Mouse (Mus musculus): Measurements from ENCODE around the gene Cfap58. TPM values are rescaled to one million over a fixed set of nuclear protein-coding genes. Genes with fewer than 3 reads are reported as not detected.
A peak's percentile ranks its signal among the peaks of the same experiment; 100 is the strongest.

Cfap58 gene
- total RNA-seq, 2 experiments from 2014 or later: 0.39 to 0.59 TPM

DNA sequence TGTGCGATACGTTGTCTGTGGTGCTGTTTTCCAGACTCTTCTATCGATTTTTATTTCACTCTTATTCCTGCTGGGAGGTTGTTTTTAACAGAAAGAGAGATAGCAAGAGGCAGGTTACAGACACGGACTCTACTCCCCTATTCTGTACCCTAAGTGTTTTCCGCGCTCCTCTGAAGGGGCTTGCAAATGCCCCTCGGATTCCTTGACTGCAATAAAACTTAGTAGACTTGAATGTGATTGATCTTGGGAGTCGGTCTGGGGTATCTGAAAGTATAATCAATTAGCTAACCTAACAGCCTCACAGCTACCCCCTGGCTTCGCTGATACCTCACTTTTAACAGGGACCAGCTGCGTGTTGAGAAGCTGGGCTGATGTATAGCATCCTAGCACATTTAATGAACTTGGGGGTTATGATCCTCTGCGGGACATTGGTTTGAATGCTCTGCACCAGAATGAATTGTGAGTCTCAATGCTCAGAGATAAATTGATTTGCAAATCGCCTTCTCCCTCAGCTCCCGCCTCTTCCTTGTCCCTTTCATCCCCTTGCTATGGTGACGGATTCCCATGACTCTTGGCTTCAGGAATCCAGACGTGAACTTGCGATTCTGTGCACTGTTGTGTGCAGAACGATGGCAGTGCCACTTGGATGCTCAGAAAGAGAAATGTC, 31.7 kb downstream of the Cfap58 start:
- no peak for DNase-seq (ENCODE audit: extremely low spot score in 1 of 2, low spot score in 1 of 2)

DNA sequence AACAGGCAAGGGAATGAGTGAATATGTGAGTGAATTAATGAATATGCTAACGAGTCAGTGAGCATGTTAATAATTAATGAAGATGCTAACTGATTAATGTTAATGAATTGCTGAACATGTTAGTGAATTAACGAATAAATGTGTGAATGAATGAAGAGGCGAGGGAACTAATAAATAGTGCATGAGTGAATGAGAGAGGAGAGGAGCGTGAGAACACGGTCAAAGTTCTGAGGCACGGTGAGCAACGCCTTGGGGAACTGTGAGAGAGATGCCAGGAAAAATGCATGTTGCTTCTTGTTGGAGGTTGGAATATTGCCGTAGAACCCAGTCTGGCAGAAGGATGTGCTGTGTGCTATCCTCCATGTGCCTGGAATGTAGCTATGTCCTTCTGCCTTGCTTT, 33.6 kb downstream of the Cfap58 start:
- no peak for DNase-seq (ENCODE audit: extremely low spot score in 1 of 2, low spot score in 1 of 2)

DNA sequence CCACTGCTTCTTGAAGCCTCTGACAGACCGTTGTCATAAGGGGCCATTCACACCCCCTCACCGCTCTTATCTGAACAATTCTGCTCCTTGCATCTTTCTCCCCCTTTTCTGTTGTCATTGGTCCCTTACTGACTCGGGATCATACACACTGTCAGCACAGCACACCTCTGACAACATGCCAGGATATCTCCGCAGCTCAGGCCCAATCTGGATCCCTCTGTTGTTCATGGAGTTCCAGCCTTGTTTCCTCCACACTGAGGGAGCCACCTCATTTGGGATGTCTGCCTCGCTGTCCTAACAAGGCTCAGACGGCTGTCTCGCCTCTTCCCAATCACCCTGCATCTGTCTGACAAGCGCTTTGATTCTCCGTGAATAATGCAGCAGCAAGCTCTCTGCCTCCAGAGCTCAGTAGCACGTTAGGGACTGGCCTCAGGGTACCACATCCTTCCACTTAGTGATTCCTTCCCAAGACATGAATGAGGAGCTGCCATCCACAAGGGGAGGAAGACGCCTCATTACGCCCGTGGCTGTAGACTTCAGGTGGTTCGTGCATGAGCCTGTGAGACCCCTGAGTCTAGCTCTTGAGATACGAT, 40.7 kb downstream of the Cfap58 start:
- no peak for DNase-seq (ENCODE audit: extremely low spot score in 1 of 2, low spot score in 1 of 2)

DNA sequence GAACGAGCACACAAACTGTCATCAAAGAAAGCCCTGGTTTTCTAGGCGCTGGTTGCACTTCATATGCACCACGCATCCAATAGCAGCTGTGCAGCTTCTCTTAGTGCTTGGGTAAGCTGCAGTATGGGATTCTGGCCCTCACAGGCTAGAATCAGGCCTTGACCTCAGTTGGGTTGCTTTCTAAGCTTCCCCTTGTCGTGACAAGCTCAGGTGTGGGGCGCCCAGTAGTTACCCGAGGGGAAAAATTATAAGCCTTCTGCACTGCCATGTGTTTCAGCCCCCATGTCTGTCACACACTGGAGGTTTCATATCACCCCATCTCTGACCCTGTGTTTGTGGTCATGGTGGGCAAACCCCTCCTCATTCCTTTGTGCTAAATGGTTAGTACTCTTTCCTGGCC, 42.0 kb downstream of the Cfap58 start:
- DNase-seq (ENCODE audit: extremely low spot score in 1 of 2, low spot score in 1 of 2): no peak

DNA sequence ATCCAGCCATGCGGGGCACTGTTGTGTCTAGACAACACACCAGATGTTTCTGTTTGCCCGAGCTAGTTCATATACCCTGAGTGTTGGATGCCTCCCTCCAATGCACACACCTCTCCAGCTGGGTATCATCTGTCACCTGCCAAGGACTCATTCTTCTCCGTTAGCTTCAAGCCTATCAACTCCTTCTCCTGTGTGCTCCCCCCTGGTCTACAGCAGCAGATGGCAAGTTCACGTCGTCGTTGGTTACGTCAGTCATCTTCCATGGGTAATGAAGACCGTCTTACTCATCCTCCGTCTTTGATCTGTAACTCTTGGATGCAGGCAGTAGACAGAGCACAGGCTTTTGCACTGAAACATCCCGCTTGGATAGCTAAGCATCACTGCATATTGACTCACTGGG, 42.8 kb downstream of the Cfap58 start:
- no peak for DNase-seq (ENCODE audit: extremely low spot score in 1 of 2, low spot score in 1 of 2)

DNA sequence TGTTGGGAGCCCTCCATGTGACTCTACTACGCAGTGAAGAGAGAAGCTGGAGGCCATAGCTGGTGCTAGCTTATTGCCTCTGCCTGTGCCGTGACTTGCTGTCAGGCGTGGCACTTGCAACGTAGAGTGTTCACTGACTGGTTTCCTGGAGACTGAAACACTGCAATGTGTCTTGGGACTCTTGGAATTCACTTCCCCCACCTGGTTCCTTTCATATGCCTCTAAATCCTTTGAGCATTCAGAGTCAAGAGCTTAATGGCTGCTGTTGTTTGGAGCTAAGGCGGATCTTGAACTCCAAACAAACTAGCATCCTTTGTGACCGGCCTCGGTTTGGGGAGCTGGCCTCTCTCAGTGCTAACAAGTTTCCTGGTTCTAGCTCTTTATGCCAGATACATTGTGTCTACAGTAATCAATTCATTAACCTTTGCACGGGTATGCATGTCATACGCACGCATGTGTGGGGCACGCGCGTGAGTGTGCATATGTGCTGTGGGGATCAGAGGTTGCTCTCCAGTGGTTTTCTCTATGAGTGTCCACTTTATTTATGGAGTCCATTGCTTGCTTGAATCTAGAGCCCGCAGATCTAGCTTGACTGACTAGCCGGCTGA, 48.2 kb downstream of the Cfap58 start:
- no peak for DNase-seq (ENCODE audit: extremely low spot score in 1 of 2, low spot score in 1 of 2)

DNA sequence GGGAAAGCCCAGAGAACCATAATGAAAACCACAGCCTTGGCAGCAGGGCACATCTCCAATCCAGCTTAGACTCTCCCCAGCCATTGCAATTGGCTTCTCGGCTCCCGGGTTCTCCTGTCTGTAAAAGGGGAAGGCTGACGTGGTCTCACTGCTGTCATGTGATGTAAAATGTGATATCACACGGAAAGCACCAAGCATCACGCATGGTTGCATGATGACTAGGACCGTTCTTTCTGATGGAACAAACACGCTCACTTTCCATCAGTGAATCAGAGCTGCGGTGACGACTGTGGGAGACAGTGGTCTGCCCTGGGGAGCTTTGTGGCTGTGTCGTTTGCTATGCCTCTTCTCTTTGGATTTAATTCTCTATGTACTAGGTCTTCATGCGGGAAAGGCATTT, 50.5 kb downstream of the Cfap58 start:
- no peak for DNase-seq (ENCODE audit: extremely low spot score in 1 of 2, low spot score in 1 of 2)

DNA sequence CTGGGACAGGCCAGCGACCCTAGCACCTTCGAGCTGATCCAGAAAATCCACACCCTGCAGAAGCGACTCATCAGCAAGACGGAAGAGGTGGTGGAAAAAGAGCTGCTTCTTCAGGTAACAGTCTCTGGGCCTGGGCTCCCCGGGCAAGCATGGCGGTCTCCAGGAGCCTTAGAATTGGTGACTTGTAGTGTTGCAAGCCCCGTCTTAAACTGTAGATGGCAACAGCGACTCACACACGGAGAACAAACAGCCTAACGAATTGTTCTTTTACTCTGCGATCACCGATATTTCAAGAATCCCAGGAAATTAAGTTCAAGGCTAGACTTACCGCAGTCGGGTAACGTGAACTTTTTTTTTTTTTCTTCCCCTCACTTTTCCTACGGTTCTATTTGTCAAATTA, 51.0 kb downstream of the Cfap58 start:
- DNase-seq (ENCODE audit: extremely low spot score in 1 of 2, low spot score in 1 of 2): peak in 1 of 2 experiments; percentile 41

DNA sequence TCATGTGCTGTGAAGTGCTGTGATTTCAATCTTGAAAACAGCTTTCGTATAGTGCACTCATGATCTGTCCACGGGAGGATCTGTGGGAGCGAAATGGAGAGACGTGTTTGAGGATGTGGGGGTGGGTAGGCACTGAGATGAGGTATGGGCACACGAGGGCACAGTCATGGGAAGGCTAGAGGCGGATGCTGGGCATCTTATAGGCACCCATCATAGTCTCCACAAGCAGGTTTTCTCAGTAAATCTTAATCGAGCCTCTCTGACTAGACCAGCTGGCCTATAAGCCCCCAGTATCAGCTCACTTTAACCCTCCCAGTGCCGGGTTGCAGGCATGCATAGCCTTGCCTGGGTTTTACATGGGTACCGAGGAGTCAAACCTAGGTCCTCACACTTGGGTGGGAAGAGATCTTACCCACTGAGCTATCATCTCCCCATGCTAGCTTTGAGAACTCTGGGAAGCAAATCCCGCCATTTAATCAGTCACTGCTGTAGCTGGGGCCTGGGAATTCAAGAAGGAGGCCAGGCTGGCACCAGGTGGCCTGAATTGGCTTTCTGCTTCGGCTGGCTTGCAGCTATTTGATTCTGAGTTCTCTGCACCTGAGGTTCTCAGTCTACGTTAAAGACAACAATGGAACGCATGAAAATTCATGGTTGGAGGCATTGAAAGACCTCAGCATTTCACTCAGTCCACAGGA, 51.6 kb downstream of the Cfap58 start:
- no peak for DNase-seq (ENCODE audit: extremely low spot score in 1 of 2, low spot score in 1 of 2)

DNA sequence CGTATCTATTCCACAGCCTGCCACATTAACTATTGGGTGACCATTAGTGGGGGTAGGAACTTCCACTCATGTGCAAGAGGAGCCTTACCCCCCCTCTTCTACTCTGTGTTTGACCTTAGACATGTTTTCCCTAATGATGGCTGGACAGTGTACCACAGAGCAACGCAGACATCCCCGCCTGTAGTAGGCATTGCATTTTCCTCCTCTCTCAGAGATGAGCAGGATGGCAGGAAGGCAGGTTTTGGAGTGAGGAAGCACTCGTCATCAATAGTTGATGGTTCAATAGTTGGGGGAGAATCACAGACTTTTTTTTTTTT, 52.1 kb downstream of the Cfap58 start:
- DNase-seq (ENCODE audit: extremely low spot score in 1 of 2, low spot score in 1 of 2): no peak

DNA sequence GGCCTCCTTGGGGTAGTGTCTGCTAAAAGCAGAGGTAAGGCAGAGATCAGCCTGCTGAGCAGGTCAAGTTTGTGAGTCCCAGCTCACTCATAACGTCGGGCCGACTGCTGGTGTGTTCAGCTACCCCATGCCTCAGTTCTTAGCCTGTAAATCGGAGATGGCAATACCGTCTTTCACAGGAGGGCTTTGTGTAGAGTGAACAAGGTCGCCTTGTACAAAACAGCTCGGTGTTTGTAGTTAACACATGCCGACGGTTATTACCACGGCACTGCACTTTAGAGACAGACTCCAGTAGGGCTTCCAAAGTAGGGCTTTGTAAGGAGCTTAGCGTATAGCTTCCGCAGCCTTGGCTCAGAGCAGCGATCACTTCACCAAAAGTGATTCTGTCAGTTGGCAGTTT, 63.8 kb downstream of the Cfap58 start:
- no peak for DNase-seq (ENCODE audit: extremely low spot score in 1 of 2, low spot score in 1 of 2)

DNA sequence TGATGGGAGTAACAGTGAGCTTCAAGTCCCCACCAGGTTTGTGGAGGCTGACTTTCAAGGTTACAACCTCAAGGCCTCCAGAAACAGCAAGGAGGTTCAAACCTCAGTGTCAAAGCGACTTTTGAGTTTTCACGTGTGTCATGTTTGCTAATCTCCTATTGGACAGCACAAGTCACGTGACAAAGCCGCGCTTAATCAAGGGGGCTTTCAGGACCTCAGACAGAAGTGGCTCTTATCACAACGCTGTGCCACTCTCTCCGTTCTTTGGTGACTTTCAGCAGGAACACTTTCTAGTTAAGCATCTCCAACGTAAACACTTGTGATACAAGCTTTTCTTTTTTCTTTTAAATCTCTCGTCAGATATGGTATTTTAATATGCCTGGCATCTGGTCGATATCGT, 64.3 kb downstream of the Cfap58 start:
- no peak for DNase-seq (ENCODE audit: extremely low spot score in 1 of 2, low spot score in 1 of 2)

DNA sequence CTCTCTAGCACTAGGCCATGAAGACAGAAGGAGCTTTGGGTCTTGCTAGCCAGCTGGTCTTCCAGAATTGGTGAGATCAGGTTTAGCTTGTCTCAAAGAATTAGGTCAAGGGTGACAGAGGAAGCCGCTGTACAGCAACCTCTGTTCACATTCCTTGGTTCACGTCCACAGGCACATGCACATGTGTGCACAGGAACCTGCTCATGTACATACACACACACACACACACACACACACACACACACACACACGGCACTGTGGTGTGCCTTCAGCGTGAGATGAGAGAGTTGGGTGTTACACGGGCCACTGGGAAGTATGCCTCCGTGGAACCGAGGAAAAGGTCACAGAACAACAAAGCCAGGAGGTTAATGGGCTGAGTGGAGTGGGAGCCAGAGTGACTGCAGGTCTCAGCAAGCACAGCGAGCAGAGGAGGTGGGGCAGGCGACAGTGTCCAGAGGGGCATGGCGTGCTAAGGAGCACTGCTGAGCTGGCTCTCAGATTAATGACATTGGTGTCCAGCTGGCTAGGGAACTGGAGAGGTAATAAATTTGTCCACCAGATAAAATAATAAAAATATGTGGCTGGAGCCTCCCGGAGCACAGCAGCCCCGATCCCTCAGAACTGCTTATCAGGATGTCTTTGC, 71.4 kb downstream of the Cfap58 start:
- DNase-seq (ENCODE audit: extremely low spot score in 1 of 2, low spot score in 1 of 2): no peak

DNA sequence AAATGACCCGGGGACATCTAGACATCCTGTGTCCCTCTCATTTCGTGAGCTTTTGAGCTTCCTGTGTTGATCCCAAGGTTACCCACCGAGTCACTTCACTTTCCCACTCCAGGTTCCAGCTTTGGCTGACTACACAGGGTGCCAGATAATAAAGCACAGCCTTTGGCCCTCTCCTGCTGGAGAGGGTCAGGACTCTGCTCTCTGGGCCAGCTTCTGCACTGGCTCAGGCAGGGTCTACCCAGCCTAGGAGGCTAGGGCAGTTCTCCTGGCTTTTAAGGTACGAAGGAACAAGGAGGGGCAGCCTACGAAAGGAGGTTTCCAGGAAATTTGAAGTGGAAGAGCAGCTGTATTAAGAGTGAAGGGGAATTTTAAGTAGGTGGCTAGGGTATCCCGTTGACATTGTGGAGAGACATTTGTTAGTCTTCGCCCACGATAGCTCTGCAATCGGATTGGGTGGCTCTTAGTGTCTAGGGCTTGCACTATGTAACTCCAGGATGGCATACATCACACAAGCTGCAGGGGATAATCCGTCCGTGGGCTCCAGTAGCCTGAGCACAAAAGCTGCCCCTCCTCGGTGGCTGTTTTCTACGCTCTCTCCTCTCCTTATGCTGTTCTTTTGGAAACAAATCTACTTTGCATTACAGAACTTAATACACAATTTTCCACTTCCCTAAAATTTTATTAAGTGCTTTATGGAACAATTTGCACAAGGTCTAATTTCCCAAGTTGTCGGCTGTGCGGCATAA, 72.3 kb downstream of the Cfap58 start:
- DNase-seq (ENCODE audit: extremely low spot score in 1 of 2, low spot score in 1 of 2): no peak

DNA sequence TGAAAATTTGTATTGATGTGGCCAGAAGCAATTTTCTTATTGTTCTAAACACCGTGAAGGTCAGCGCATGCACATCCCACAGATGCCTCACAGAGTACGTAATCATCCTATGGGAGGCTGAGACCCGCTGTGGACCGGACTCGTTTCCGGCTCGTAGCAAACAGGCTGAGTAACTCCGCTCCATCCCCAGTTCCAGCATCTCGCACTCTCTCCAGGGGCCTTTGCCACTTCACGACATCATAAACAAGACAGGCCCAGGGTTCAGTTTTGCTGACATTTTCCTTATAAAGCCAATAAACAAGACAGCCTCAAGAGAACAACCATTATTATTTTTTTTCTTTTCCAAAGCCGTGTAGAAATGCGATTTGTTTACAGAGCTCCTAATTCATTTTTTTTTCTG, 82.6 kb downstream of the Cfap58 start:
- DNase-seq (ENCODE audit: extremely low spot score in 1 of 2, low spot score in 1 of 2): no peak

DNA sequence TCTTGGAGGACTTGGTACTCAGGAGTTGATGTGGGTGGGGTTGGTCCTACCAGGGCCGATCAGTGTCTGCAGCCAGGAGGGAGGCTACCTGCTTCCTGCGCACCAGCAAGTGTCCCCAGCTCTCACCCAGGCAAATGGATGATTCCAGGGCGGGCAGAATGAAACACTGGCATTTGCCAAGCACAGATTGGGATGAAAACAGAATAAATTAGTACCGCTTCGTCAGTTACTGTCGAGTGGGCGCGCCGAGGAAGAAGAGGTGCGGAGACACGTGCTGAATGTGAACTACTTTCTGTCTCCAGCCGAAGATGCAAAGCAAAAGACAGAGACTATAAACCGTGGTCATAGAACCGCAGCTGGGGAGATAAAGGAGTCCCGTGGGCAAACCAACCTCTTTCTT, 84.0 kb downstream of the Cfap58 start:
- no peak for DNase-seq (ENCODE audit: extremely low spot score in 1 of 2, low spot score in 1 of 2)

DNA sequence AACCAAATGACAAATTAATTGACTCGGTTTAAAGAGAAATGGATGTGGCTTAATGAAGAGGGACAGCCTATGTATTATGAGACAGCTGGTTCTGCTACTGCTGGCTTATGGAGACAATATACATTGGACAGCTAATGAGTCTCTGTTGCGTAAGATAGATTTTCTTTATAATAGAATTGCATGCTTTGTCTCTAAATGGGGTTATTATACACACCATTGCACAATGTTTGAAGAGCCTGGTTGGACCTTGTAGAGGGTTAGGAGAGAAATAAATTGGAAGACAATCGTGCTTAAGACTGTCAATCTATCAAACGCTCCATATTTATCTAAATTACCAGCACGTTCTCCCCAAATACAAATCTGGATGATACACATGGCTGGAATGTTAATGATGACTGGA, 85.3 kb downstream of the Cfap58 start:
- DNase-seq (ENCODE audit: extremely low spot score in 1 of 2, low spot score in 1 of 2): no peak

DNA sequence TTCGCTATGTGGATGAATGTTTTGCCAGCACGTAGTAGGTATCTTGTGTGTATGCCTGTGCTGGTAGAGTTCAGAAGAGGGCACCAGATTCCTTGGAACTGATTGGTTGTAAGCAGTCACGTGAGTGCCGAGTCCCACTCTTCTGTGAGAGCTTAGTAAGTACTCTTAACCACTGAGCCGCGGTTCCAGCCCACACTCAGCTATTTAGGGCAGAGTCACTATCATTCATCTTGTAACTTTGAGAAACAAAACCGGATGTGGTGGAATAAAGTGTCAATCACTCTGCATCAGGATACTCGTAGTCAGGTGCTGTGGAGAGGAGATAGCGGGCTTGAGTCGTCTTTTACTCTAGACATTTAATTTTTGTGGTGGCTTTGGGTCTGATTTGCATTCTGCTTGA, 86.3 kb downstream of the Cfap58 start:
- no peak for DNase-seq (ENCODE audit: extremely low spot score in 1 of 2, low spot score in 1 of 2)

DNA sequence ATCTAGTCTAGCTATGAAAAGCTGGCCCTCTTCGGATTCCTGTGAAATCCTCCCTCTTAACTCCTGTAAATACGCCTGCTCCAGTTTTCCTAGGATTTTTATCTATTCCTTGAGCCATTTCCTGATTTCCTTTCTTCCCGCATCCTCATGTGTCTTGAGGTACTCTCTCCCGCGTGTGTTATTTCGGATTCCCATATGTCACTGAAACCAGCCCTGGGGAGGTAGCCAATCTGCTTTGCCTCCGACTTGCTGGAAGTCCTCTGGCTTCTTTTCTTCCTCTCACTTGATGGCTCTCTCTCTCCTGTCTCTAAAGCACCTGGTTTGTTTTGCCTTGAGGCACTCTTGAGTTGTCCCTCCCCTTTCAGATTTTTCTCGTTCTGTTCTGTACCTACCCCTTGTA, 87.9 kb downstream of the Cfap58 start:
- no peak for DNase-seq (ENCODE audit: extremely low spot score in 1 of 2, low spot score in 1 of 2)

DNA sequence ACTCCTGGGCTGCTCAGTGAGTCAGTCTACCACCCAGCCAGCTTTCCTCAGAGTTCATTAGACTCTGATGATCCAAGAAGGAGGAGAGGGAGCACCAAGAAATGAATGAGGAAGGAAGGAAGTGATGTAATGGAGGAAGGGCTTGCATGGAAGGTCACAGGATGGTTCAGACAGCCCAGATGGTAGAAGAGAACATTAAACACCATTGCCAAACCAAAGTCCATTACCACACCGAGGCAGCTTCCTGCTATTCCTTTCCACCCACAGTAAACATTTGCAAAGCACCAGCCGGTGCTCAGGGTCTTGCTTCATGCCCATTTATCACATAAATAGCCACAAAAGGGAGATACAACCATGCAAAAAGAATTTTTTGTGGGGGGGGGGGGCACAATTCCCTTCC, 89.4 kb downstream of the Cfap58 start:
- no peak for DNase-seq (ENCODE audit: extremely low spot score in 1 of 2, low spot score in 1 of 2)

DNA sequence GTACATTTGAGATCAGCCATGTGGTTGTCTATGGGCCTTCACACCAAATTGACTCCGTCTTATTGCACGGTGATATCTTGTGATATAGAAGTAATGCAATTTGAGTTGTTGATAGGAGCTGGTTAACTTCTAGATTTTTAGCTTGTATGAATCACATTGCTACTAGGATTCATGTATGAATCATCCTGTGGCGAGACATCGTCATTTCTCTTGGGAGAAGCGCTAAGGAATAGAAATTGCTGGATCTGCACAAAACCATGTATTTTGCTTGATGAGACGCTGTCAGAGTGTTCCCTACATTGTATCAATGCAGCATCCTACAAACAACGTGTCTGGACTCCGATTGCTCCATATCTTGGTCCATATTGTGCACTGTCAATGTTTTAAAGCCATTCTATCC, 102.1 kb downstream of the Cfap58 start:
- DNase-seq (ENCODE audit: extremely low spot score in 1 of 2, low spot score in 1 of 2): no peak

All from layer of hippocampus, postnatal 25 days (tissue).